Mouse (Mus musculus) cerebellum, adult 2 months (tissue): ENCODE measurements around the gene Cap2.

Experiments used
- CTCF ChIP-seq: fragments of 200-500 bp; IDR thresholded peaks from 2 replicates; pipeline ENCODE4 v1.5.1; 2011; ENCODE audit warnings: low read depth, mild to moderate bottlenecking, control low read depth, low read length, moderate library complexity, borderline replicate concordance; ENCODE audit not compliant: insufficient read depth
- POLR2A ChIP-seq: fragments of 200-500 bp; IDR thresholded peaks from 2 replicates; pipeline ENCODE4 v1.6.1; 2011; ENCODE audit warnings: low read length, control low read depth, borderline replicate concordance; ENCODE audit not compliant: insufficient read depth

DNA sequence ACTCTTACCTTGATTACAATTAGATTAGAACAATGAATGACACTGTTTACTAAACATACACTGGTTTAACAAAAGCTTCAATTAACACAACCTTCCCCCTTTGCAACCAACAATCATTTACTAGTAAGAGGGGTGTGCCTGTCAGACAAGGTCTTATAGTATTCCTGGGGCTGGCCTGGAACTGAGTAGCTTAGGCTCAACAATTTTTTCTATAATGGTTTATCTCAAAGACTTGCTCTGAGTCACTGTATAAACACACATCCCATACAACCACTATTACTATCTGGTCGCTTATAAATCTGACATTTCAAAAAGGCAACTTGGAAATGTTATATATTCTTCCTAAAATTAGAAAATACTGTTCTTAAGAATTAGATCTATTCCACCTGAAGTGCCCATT lies 181.7 kb downstream of the Cap2 start:
- no peak for TF ChIP-seq CTCF
- no peak for TF ChIP-seq POLR2A
